Mouse (Mus musculus) erythroblast, adult 5-6 weeks (primary cell): ENCODE results near the gene Swt1. TPM values are rescaled to one million over a fixed set of nuclear protein-coding genes. Genes with fewer than 3 reads are reported as not detected.
"Not testable (repeated sequence)": the region's sequence is repeated elsewhere in the genome, so short reads cannot be mapped to it uniquely, and the experiment has no call there.

Experiments used
- ATAC-seq: replicated peaks from 2 replicates; pipeline ENCODE4 v1.8.0; 2016; ENCODE audit warnings: moderate number of reproducible peaks, mild to moderate bottlenecking, moderate TSS enrichment, inconsistent platforms; ENCODE audit not compliant: poor library complexity, low FRiP score, severe bottlenecking
- total RNA-seq, 2 experiments: library from RNA; stranded (forward) in 1 of 2; stranded (reverse) in 1 of 2; fragments of 150-400 nt in 1 of 2; fragments of 200-764, 138-1000 nt in 1 of 2; gene quantifications; 2 replicates each; pipeline versions ENCODE4 v1.2.3 to v1.2.4; 2015 to 2017; ENCODE audit warnings: low replicate concordance in 2 of 2

The Swt1 gene
- total RNA-seq, 2 experiments from 2014 or later = 119 to 120 TPM

DNA sequence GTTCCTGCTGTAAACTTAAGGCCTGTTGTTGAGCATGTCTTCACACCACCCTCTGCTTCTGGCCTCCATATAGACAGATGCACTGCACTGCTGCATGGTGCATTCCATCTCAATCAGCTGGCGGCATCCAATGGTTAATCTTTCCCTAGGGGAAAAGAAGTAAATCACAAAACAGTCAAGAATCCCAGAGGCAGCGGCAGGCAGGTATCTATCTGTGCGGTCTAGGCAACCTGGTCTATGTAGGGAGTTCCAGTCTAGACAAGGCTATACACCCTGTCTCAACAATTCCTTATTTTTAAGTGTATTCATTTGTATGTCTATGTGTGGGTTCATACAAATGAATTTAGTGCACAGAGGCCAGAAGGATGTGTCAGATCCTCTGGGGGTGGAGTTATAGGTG is 59.8 kb downstream of the Swt1 start:
- ATAC-seq = no peak

DNA sequence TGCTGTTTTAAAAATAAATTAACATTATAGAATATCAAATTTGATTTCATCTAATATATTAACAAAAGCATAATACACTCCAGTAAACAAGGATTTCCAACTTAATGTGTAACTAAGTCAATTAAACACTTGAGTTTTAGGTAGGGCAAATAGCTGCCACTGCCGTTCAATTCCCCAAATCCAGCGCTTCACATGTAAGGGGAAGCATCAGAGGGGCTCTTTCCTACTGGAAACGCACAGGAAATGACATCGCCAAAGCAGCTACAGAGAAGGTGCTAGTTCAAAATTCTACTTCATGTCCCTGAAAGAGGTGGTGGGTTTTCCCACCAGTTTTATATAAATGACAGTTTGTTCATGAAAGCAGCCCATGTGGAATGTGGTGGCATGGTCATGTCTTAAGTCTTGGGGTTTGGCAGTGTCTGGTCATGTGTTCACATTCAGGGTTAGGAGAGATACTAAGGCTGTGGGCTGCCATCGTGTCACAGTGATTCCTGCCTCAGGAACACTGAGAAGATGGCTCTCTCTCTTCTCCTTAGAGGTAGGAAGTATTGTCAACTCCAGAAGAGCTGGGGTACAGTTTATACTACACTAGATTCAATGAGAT is 60.4 kb downstream of the Swt1 start:
- ATAC-seq = no peak

DNA sequence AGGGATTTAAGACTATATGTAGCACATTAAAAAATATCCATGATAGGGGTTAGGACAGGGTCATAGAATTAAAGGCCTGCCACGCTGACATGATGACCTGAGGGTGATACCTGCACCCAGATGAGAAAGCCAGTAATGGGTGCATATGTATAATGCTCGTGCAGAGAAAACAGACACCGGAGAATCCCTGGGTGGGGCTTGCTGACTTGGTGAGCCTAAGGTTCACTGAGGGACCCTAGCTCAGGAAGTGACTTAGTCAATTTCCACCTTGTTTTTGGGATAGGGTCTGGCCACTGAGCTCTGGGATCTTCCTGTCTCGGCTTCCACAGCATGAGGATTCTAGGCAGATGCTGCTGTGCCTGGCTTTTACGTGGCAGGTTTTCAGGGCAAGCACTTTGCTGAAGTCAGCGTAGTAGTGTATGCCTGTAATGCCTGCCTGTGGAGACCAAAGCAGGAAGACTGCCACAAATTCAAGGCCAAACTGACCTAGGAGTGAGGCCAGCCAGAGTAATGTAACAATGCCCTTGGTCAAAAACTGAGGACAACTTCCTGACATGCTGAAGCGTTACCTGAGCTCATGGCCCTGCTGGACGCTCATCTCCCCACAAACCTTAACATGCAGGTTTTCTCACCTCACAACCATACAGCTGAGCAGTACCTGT is 61.2 kb downstream of the Swt1 start:
- no peak for ATAC-seq

DNA sequence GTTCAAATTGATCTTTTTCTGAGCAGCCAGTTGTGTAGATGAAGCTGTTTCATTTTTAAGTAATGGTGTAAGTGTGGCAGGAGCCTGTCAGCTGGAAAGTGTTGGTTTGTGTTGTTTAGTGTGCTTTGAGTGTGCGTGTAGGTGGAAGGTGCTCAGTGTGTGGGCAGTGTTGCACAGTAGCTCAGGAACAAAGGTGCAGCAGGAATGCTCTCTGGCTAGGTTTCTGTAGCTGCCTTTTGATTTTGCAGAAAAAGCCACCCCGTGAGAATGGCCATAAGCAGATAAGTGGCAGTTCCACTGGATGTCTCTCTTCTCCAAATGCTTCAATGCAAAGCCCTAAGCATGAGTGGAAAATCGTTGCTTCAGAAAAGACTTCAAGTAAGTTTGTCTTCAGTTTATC is 68.9 kb downstream of the Swt1 start:
- no peak for ATAC-seq

- ATAC-seq = no peak
These were observed 72.3 kb downstream of the Swt1 start for GRCm38 (mm10) chr1:151355994-151356393.

GRCm38 (mm10) chr1:151352911-151353310 is 75.3 kb downstream of the Swt1 start:
- ATAC-seq = peak; percentile 57; the same call in 1 of the 2 replicates

DNA sequence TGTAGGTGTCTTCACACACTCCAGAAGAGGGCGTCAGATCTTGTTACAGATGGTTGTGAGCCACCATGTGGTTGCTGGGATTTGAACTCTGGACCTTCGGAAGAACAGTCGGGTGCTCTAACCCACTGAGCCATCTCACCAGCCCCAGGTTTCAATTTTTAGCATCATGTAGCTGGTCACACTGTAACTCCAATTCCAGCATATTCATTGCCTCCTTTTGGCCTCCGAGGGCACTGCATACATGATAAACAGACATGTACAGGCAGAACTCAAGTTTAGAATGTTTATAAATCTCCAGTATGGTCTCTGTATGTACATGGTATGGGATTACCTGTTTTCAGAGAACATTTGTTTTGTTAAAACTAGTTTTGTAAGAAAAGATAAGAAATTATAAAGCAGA is 80.0 kb downstream of the Swt1 start:
- ATAC-seq = not testable (repeated sequence)

- peak; percentile 28 for ATAC-seq
These were observed 81.6 kb downstream of the Swt1 start for GRCm38 (mm10) chr1:151346681-151347127.

- no peak for ATAC-seq
These were observed 82.4 kb downstream of the Swt1 start for GRCm38 (mm10) chr1:151345863-151346195.

DNA sequence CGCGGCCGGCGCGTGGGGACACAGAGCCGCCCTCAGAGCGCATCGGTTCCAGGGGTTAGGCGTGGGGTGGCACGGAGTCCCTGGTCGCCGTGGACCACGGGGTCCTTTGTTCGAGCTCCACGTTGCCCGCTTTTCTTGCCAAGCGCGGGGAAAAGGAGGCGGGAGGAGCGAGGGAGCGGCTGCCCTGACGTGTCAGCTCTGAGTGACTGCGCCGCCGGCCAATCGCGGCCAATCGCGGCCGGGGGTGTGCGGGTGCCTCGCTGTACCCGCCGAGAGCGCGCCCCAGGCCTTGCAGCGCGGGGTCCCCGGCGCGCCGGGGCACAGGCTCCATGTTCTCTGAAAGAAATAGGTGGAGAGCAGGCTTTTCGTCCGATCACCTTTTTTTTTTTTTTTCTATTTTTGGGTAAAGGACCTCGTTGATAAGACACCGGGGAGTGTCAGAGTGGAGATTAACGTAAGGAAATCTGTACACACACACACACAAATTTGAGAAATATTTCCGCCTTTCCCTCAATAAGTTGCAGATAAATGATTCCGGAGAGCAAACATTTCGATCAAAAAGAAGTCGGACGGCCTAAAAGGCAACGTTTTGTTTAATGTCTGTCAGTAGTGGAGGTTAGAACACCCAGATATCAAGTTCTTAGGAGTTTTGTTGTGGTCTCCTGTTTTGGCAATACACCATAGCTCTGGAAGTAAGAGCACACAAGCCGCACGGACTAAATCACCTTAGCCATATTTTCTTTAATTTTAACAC is 83.0 kb downstream of the Swt1 start:
- ATAC-seq = peak; percentile 75

GRCm38 (mm10) chr1:151344283-151345108 is 83.8 kb downstream of the Swt1 start, which contains the start of gene Ivns1abp:
Gene Ivns1abp (plus strand): TSS chr1:151344477.
- peak; percentile 87 for ATAC-seq

GRCm38 (mm10) chr1:151343571-151344282 is 84.5 kb downstream of the Swt1 start:
- ATAC-seq = no peak

DNA sequence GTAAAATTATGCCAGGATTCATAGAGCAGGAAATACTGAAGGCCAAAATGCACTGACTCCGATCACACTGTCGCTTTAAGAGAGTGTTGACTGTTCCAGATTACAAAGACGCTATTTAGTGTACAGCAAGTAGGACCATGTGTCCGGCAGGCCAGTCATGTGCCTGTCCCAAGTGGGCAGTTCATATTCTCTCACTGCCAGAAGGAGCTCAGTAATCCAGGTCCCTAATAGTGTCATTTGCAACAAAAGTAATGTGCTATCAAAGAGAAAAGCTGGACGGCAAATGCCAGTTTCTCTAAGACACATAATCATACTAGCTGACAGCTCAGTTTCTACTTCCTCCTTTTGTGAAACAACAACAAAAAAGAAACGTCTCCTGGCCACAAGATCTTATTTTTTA is 85.3 kb downstream of the Swt1 start:
- no peak for ATAC-seq

GRCm38 (mm10) chr1:151342311-151342710 is 85.9 kb downstream of the Swt1 start:
- ATAC-seq = no peak

- no peak for ATAC-seq
These were observed 86.8 kb downstream of the Swt1 start for GRCm38 (mm10) chr1:151341321-151342044.

- ATAC-seq = no peak
These were observed 89.3 kb downstream of the Swt1 start for GRCm38 (mm10) chr1:151338941-151339340.

DNA sequence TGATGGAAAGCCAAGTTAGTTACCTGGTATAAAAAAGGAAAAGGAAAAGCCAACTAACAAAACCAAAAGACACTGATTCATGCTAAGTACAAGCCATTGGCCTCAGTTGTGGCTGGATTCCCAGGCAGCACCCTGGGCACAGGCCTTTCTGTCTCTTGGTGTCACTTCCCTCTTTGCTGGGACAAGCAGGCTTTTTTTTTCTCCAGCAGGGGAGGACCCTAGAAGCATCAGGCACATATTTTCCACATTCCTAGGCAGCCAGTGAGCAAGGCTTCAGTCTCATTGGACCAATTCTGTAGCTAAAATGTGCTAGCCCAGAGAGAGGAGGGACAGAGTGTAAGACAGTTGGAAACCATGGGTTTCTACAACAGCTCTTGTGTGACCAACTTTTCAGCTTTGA is 90.0 kb downstream of the Swt1 start:
- ATAC-seq = no peak

DNA sequence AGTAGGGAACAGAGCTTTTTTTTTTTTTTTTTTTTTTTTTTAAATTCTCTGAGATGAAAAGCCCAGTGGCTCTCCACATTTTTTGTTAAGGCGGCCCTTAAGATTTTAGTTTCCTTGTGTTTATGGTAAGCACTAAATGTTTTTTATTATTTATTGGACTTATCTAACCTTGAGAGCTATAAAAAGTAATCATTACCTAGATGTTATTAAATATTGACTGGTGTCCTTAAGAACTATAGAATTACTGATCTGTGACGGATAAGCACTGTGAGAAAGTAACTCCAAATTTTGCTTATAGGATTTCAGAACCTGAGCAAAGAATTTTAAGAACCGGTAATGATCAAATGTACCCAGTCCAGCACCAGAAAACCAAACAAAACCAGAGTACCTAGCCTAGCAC is 95.4 kb downstream of the Swt1 start:
- ATAC-seq = no peak

- ATAC-seq = no peak
These were observed 98.7 kb downstream of the Swt1 start for GRCm38 (mm10) chr1:151329601-151330000.
